Mouse (Mus musculus): Measurements from ENCODE around the gene Mob4. TPM values are rescaled to one million over a fixed set of nuclear protein-coding genes. Genes with fewer than 3 reads are reported as not detected.
"Not testable (repeated sequence)": the region's sequence is repeated elsewhere in the genome, so short reads cannot be mapped to it uniquely, and the experiment has no call there.

The Mob4 gene
- polyA plus RNA-seq, 1 experiment from 2014 or later, result 144 TPM

DNA sequence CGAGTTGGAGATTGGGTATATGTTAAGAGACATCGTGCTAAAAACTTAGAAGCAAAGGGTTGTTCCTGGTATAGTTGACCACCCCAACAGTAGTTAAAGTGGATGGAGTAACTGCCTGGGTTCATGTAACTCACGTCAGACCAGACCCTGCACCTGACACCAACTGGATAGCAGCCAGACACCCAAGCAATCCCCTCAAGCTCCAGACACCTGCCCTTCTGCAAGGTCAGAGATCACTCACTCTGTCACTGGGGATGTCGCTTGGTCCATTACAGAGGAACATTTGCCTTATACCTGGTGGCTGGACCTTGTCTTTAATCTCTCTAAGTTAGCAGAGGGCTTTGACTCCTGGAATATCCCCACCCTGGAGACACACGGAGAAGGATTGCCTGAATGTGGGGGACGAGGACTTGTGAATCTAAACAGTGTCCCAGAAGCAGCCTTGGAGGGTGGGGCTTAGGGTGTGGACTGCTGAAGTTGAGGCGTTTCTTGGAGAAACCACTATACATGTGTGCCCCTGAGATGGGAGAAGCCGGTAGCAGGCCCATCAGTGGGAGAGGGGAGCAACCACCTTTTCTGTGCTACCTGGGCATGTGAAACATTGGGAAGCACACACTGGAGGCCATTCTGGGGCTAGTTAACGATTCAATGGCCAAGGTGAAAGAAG lies 24.0 kb upstream of the Mob4 start:
- H3K9ac ChIP-seq, result no peak overlapping the region
- no peaks in the 10 kb centered on the region for H3K9me3 ChIP-seq
- no peak overlapping the region for H3K4me2 ChIP-seq
- H3K27me3 ChIP-seq (replicated peaks), result no peaks in the 10 kb centered on the region
- H3K36me3 ChIP-seq, result no peaks in the 10 kb centered on the region
- no peak overlapping the region for H3K4me3 ChIP-seq (replicated peaks)
- 77% methylated on average over 9 of the region's 9 CpGs for WGBS
- ATAC-seq (ENCODE audit: insufficient read depth, low FRiP score, low read depth), result no peak
- no peaks in the 10 kb centered on the region for H3K4me1 ChIP-seq
- H3K27ac ChIP-seq, result no peak overlapping the region

- Histone ChIP-seq H3K4me3 (replicated peaks) (no peak overlapping the region), H3K9me3 (no peaks in the 10 kb centered on the region), H3K4me1 (no peaks in the 10 kb centered on the region), H3K27ac (no peak overlapping the region), H3K4me2 (no peak overlapping the region), H3K9ac (no peak overlapping the region), H3K27me3 (replicated peaks) (no peaks in the 10 kb centered on the region), H3K36me3 (no peaks in the 10 kb centered on the region)
- no peak for ATAC-seq (ENCODE audit: insufficient read depth, low FRiP score, low read depth)
- 70% methylated on average over 1 of the region's 1 CpGs for WGBS
Observed at GRCm38 (mm10) chr1:55107644-55108043, 23.4 kb upstream of the Mob4 start.

DNA sequence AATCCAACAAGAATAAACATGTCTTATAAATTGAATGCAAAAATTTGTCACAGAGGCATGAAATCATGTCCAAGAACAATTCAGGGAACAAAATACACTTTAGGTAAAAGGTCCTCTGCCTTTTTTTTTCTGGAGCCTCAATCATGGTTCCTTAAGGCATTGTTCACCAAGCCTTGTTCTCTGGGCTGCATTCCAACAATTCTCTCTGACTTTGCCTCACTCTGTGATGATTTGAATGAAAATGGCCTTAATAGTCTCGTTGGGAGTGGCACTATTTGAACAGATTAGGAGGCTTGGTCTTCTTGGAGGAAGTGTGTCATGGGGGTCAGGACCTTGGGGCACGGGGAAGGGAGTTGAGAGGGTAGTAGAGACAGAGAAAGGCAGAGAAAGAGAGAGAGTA lies 22.6 kb upstream of the Mob4 start:
- Histone ChIP-seq H3K9me3 (no peaks in the 10 kb centered on the region), H3K4me3 (replicated peaks) (no peak overlapping the region), H3K9ac (no peak overlapping the region), H3K4me1 (no peaks in the 10 kb centered on the region), H3K36me3 (no peaks in the 10 kb centered on the region), H3K27ac (no peak overlapping the region), H3K27me3 (replicated peaks) (no peaks in the 10 kb centered on the region), H3K4me2 (no peak overlapping the region)
- 55% methylated on average over 2 of the region's 2 CpGs for WGBS
- ATAC-seq (ENCODE audit: insufficient read depth, low FRiP score, low read depth), result no peak

DNA sequence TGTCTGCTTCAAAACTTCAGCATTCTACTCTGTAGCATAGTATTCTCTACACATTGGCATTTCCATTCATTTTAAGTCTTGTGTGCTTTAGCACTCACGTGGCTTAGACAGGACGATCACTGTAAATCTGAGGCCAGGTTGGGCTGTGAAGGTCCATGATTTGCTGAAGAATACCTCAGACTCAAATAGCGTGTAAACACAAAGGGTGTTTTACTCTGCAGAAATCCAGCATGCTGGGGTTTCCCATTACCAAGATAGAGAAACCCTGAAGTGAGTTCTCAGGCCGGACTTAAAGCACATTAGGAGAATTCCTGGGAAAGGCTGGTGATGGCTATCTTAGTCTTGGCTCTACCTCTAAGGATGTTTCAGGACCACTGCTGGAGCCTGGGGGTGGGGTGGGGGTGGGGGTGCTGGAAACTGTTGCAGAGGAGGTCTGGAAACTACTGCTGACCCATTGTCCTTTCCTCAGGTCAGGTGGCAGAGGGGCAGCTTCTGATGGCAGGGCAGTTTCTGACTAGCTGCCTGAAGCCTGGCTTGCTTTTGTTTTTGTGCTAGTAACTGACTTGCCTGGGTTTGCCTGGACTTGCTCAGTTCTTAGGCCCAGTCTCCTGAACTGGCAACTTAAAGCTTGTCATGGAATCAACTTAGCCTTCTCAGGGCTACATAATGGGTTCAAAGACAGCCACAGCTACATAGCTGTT lies 21.8 kb upstream of the Mob4 start:
- 86% methylated on average over 4 of the region's 4 CpGs for WGBS
- ATAC-seq (ENCODE audit: insufficient read depth, low FRiP score, low read depth), result no peak

DNA sequence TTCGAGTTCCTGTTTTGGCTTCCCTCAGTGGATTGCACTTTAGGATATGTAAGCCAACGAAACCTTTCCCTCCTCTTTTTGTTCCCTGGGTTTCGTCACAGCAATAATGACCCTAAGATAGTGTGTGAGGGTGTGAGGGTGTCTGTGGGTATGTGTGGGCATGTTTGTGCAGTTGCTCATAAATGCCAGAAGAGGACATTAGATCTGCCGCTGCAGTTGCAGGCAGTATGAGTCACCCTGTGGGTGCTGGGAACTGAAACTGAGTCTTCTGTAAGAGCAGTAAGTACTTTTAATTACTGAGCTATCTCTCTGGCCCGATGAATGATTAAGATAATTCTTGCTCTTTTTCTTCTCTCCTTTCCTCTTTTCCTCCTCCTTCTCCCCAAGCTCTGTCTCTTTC lies 8.0 kb upstream of the Mob4 start:
- H3K9me3 ChIP-seq, result no peaks in the 10 kb centered on the region
- no peaks in the 10 kb centered on the region for H3K27me3 ChIP-seq (replicated peaks)
- no peaks in the 10 kb centered on the region for H3K36me3 ChIP-seq
- H3K4me1 ChIP-seq, result no peaks in the 10 kb centered on the region
- no peak overlapping the region for H3K9ac ChIP-seq
- 83% methylated on average over 5 of the region's 5 CpGs for WGBS
- ATAC-seq (ENCODE audit: insufficient read depth, low FRiP score, low read depth), result no peak
- no peak overlapping the region for H3K27ac ChIP-seq
- H3K4me3 ChIP-seq (replicated peaks), result no peak overlapping the region
- H3K4me2 ChIP-seq, result no peak overlapping the region

More for the DNA sequence above, 21.8 kb upstream of the Mob4 start:
- no peaks in the 10 kb centered on the region for H3K27me3 ChIP-seq (replicated peaks)
- no peaks in the 10 kb centered on the region for H3K36me3 ChIP-seq
- no peak overlapping the region for H3K9ac ChIP-seq
- H3K4me1 ChIP-seq, result no peaks in the 10 kb centered on the region
- no peaks in the 10 kb centered on the region for H3K9me3 ChIP-seq
- no peak overlapping the region for H3K4me3 ChIP-seq (replicated peaks)
- H3K4me2 ChIP-seq, result no peak overlapping the region
- H3K27ac ChIP-seq, result no peak overlapping the region

- no peaks in the 10 kb centered on the region for H3K9me3 ChIP-seq
- H3K4me3 ChIP-seq (replicated peaks), result no peak overlapping the region
- H3K27me3 ChIP-seq (replicated peaks), result no peaks in the 10 kb centered on the region
- H3K4me1 ChIP-seq, result no peaks in the 10 kb centered on the region
- ATAC-seq (ENCODE audit: insufficient read depth, low FRiP score, low read depth), result no peak
- H3K4me2 ChIP-seq, result no peak overlapping the region
- H3K27ac ChIP-seq, result no peak overlapping the region
- 76% methylated on average over 2 of the region's 2 CpGs for WGBS
- no peak overlapping the region for H3K9ac ChIP-seq
- H3K36me3 ChIP-seq, result no peaks in the 10 kb centered on the region
Observed at GRCm38 (mm10) chr1:55123561-55123960, 7.5 kb upstream of the Mob4 start.

GRCm38 (mm10) chr1:55124136-55124535 lies 6.9 kb upstream of the Mob4 start:
- not testable (repeated sequence) for ATAC-seq (ENCODE audit: insufficient read depth, low FRiP score, low read depth); H3K27ac ChIP-seq; H3K4me1 ChIP-seq; H3K27me3 ChIP-seq (replicated peaks); H3K4me2 ChIP-seq; H3K36me3 ChIP-seq; H3K9ac ChIP-seq; H3K4me3 ChIP-seq (replicated peaks); H3K9me3 ChIP-seq
- 98% methylated on average over 2 of the region's 2 CpGs for WGBS

GRCm38 (mm10) chr1:55129716-55130115 lies 1.3 kb upstream of the Mob4 start:
- 90% methylated on average over 5 of the region's 5 CpGs for WGBS
- Histone ChIP-seq H3K4me3 (replicated peaks) (no peak overlapping the region), H3K4me1 (peaks cover 5% of the 10 kb centered on the region), H3K4me2 (no peak overlapping the region), H3K9ac (no peak overlapping the region), H3K27ac (no peak overlapping the region), H3K27me3 (replicated peaks) (no peaks in the 10 kb centered on the region), H3K36me3 (no peaks in the 10 kb centered on the region), H3K9me3 (no peaks in the 10 kb centered on the region)
- no peak for ATAC-seq (ENCODE audit: insufficient read depth, low FRiP score, low read depth)

- Histone ChIP-seq H3K9ac (no peak overlapping the region; the same call in 1 of the 2 replicates), H3K4me3 (replicated peaks) (peak overlapping the region; percentile 98), H3K4me2 (peak overlapping the region; percentile 62), H3K27ac (peak overlapping the region; percentile 80), H3K4me1 (peaks cover 5% of the 10 kb centered on the region), H3K36me3 (no peaks in the 10 kb centered on the region), H3K9me3 (no peaks in the 10 kb centered on the region), H3K27me3 (replicated peaks) (no peaks in the 10 kb centered on the region)
- WGBS, result 61% methylated on average over 10 of the region's 10 CpGs
- ATAC-seq (ENCODE audit: insufficient read depth, low FRiP score, low read depth), result no peak
Observed at GRCm38 (mm10) chr1:55130190-55130916, 678 bp upstream of the Mob4 start.

- Histone ChIP-seq H3K9me3 (no peaks in the 10 kb centered on the region), H3K4me3 (replicated peaks) (peak overlapping the region; percentile 98), H3K4me2 (peak overlapping the region; percentile 57), H3K27ac (peak overlapping the region; percentile 99), H3K9ac (peak overlapping the region; percentile 100), H3K36me3 (no peaks in the 10 kb centered on the region), H3K27me3 (replicated peaks) (no peaks in the 10 kb centered on the region), H3K4me1 (peaks cover 5% of the 10 kb centered on the region)
- WGBS, result under 1% methylated on average over 46 of the region's 47 CpGs
- peak; percentile 82 for ATAC-seq (ENCODE audit: insufficient read depth, low FRiP score, low read depth)
Observed at GRCm38 (mm10) chr1:55131424-55132014, 488 bp downstream of the Mob4 start.

DNA sequence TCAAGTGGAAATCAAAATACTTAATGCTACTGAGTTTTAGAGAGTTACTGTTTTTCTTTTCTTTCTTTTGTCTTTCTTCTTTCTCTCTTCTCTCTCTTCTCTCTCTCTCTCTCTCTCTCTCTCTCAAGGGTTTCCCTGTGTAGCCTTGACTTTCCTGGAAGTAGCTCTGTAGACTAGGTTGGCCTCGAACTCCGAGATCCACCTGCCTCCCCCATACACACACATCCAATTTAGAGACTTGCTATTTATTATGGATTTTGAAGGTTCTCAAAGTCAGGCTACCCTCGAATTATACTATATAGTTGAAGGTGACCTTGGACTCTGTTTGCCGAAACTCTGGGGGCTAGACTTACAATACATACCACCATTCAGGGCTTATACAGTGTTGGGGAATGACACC lies 1.3 kb downstream of the Mob4 start:
- no peak for ATAC-seq (ENCODE audit: insufficient read depth, low FRiP score, low read depth)
- Histone ChIP-seq H3K27me3 (replicated peaks) (no peaks in the 10 kb centered on the region), H3K4me1 (peaks cover 5% of the 10 kb centered on the region), H3K4me2 (peak overlapping the region; percentile 57), H3K27ac (peak overlapping the region; percentile 99; the same call in 1 of the 2 replicates), H3K4me3 (replicated peaks) (peak overlapping the region; percentile 98), H3K9ac (0 out of 2 replicates have a peak overlapping the region, but pooled peaks have one; percentile 100), H3K36me3 (no peaks in the 10 kb centered on the region), H3K9me3 (no peaks in the 10 kb centered on the region)
- 58% methylated on average over 4 of the region's 4 CpGs for WGBS

GRCm38 (mm10) chr1:55133173-55133572 lies 2.1 kb downstream of the Mob4 start:
- 64% methylated on average over 2 of the region's 2 CpGs for WGBS
- Histone ChIP-seq H3K27ac (no peak overlapping the region), H3K4me2 (peak overlapping the region; percentile 29; the same call in 1 of the 2 replicates), H3K9me3 (no peaks in the 10 kb centered on the region), H3K36me3 (peaks cover 4% of the 10 kb centered on the region; the same call in 1 of the 2 replicates), H3K4me3 (replicated peaks) (no peak overlapping the region), H3K27me3 (replicated peaks) (no peaks in the 10 kb centered on the region), H3K4me1 (peaks cover 5% of the 10 kb centered on the region), H3K9ac (no peak overlapping the region)
- no peak for ATAC-seq (ENCODE audit: insufficient read depth, low FRiP score, low read depth)

Measured in stomach, embryonic 15.5 days (tissue).